Mouse (Mus musculus): ENCODE measurements at regions not wholly inside any gene's neighbourhood (a gene's known extent, or its start where the extent isn't known, plus 50 kb on each side); places are given as distances from the start of the nearest gene placed in this dataset.

DNA sequence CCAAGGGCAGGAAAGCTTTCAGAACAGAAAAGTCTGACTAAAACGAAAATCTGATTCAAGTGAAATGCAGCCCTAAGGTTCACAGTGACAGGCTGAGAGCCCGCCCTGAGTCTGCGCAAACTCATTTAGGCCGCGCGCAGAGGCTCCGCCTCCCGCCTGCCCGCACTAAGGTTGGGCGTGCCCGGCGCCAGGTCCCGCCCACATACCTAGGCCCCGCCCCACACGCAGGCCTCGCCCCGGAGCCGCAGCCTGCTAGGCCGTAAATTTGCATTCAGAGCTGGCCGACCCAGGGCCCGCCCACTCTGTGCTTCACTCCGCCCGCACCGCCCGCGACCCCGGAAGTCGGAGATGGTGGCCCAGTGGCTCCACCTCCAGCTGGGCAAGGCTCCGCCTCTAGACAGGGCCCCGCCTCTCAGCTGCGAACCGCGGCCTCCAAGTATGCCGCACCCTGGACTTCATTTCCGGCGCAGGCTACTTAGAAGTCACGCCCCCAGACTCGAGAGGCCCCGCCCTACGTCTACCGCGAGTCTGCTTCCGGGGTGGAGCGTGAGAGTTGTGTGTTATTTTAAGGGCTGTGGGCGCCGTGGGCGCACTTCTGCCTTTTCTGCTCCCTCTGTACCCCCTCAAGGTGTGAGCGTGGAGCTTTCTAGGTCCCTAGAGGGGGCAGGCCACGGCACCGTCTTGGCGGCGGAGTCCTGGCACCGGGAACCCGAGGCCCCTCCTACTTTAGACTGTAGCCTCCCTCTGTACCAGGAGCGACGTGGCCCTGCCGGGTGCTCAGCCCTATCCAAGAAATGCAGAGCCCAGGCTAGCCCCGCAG is 52.3 kb upstream of the Wnt7b start:
- DNase-seq = peak; percentile 100

DNA sequence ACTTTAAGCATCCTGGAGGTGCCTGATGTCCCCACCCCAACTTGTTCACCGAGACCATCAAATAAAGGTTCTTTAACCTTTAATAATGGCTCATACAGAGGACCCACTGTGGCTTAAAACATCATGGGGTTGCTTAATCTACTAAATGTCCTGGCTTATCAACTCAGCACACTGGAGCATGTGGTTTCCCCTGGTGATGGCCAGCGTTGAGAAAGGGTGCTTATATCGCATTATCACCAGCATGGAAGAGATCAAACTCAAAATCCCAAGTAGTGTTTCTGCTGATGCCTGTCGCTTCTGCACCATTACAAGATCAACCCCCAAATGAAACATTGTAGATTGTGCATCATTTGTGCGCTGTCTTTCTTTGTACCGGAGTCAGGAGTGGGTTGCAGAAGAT is 53.2 kb upstream of the Wnt7b start:
- DNase-seq = no peak

GRCm38 (mm10) chr15:85639566-85639965 is 57.3 kb upstream of the Wnt7b start:
- DNase-seq = no peak

GRCm38 (mm10) chr15:85641120-85642080 is 59.1 kb upstream of the Wnt7b start:
- no peak for DNase-seq

DNA sequence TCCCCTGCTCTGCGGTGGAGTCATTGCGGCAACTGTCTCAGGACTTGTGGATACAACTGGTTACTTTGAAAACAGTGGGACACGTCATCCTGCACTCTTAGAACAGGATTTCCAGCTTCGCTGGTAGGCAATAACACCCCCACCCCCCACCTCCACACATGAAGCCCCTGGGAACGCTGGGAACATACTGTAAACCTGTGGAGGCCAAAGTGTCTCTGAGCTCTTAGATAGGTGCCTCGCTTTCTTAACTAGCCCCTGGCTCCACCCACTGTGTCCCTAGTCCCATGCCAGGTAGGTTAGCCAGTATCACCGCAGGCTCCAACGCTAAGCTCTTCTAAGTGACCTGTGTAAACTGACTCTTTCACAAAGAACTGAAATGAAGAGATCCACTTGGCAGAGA is 63.1 kb upstream of the Wnt7b start:
- peak in 1 of 2 experiments; percentile 36 for DNase-seq

DNA sequence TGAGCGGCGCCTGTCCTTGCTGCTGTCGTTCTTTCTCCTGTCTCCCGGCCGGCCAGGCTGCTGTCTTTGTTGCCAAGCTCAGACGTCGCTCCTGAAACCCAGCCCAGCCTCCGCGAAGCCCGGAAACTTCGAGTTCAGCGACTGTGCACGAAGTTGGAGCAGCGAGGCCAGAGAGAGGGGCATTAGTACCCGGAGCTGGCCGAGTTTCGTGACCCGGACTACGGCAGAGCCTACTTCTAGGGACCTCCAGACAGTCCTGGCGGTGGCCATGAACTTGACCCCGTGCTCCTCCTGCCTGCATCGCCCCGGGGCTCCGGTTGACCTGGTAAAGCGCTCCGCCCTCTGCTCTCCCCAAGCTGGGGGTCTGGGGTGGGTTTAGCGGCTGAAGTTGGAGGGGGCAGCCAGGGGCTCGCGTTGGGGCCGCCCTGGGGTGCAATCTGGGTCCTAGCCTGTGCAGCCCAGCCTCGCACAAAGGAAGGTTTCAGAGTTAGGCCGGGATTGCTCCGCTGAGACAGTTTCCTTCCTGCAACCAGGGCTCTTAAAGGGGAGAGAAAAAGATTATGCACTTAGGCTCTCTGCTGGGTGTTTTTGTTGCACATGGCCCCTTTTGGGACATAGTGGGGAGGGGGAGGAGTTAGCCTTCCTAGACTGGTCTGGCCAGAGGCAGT is 63.8 kb upstream of the Wnt7b start:
- peak; percentile 79 to 84 for DNase-seq

DNA sequence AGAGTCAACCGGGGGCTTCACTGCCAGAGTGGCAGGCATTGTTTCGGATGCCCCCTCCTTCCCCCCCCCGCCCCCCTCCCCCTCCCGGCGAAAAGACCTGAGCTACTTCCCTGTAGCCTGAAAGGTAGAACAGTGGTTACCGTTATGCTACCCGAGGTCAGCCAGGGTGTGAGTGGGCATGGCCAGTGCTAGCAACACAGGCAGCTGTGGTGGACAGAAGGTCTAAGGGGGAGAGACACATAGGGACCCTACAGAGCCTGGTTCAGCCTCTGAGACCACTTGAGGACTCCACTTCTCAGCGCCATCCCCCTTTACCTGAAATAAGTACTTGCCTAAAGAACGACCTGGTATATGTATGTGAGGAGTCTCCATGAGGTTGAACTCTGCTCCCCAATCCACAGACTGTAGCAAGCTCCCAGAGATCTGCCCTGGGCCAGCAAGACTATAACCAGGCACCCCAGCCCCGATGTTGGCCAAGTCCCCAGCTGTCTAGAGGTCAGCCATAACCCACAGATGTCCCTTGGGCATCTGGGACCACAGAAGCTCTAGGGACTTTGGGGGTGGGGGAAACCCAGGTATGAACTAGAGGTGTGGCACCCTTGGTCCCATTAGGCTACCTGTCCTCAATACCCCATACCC is 64.5 kb upstream of the Wnt7b start:
- DNase-seq = no peak

GRCm38 (mm10) chr15:85647593-85647992 is 65.3 kb upstream of the Wnt7b start:
- DNase-seq = no peak

DNA sequence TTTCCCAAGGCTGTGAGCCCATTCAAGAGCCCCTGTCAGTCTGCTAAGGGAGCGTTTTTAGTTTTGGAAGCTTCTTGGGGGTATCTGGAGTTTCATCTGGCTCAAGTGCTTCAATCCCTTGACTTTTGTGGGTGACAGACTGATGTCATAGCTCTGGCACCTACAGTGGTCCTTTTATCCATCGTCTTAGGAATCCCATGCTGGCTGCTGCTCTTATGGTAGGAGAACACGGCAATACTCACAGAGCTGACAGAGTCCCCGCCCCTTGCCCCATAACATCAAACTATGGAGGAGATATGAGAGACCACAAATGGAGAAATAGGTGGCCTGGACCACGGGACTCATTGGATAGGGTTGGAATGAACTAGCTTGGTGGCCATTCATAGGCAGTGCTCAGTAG is 68.0 kb upstream of the Wnt7b start:
- DNase-seq = no peak

DNA sequence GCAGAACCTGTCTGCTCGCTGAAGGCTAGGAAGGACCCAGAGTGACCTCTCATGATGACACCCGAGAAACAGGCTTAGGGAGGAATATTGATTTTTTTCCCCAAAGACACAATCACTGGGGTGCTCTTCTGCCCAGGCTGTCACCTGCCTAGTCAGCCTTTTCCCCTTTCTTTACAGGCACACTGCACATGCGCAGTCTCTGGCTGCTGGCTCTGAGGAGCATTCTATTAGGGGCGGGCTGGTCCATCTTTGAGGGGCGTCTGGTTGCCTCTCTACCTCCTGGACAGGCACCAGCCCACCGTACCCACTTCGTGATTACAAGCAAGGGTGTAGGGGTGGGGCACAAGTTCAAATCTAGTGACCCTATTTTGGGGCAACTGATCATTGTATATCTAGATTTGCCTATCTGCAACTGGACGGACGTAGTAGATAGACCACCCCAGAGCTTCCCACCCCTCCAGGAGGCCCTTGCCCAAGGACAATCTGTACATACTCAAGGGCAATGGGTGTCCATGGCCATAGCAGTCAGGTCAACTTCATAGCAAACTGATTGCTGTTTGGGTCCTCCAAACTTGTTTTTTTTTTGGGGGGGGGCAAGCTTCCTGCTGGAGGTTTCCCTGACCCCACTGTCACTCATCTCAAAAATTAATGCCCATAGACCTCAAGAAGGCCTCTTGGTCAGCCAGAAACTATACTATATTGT is 69.6 kb upstream of the Wnt7b start:
- no peak for DNase-seq

GRCm38 (mm10) chr15:85652431-85652830 is 70.2 kb upstream of the Wnt7b start:
- no peak for DNase-seq

- peak in 1 of 2 experiments; percentile 46 for DNase-seq
Observed at GRCm38 (mm10) chr15:85652871-85653337, 70.6 kb upstream of the Wnt7b start.

- peak; percentile 84 to 94 for DNase-seq
Observed at GRCm38 (mm10) chr15:85653421-85654401, 71.4 kb upstream of the Wnt7b start.

- no peak for DNase-seq
Observed at GRCm38 (mm10) chr15:85654791-85655190, 72.5 kb upstream of the Wnt7b start.

DNA sequence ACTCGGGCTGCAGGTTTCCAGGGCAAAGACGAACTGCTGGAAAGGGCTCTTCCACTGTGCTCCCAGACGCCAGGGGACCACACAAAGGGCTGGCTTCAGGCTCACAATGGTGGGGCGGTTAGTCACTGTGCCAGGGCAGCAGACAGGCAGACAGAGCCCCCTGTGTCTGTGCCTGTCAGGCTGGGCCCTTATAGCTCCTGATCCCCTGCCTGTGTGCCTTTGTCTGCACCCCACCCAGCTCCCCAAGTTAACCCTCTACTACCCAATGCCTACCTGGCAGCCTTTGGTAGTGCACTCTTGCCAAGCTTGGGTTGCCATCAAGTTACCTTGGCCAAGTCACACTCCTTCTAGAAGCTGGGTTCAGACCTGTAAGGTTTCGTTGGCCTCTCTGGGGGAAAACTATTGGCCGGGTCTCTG is 73.5 kb upstream of the Wnt7b start:
- DNase-seq = peak in 1 of 2 experiments; percentile 42

GRCm38 (mm10) chr15:85656852-85657251 is 74.6 kb upstream of the Wnt7b start:
- no peak for DNase-seq

DNA sequence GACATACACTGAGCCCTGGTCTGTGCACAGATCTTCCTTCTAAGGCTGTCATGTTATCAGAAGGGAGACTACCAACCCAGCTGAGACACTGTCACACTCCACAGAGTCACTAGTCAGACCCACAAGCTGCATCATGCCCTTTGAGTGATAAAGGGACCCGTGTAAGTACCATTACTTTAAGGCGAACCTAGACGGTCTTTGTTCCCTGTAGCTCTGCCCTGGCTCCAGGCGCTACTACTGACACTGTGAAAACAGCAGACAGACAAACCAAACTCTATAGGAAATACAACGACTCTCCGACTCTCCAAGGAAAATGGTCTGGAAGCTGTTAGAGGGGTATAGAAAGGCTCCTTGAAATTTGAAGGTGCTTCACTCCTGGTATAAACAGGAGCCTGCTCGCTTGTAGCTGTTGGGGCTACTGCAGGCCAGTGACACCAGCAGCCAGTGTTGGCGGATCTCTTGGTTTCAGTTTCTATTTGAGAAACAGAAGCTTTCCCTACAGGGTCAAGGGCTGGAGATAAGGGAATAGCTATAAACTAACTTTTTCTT is 75.2 kb upstream of the Wnt7b start:
- no peak for DNase-seq

- no peak for DNase-seq
Observed at GRCm38 (mm10) chr15:85658101-85658885, 76.0 kb upstream of the Wnt7b start.
